Mouse (Mus musculus) lung, adult 2 months (tissue): Measurements from ENCODE around the gene Rnf220. TPM values are rescaled to one million over a fixed set of nuclear protein-coding genes. Genes with fewer than 3 reads are reported as not detected.

Experiments used
- DNase-seq: peaks from one replicate; pipeline ENCODE4 v3.0.0; 2022
- H3K4me1 ChIP-seq: fragments of 200-500 bp; 2 replicates; pipeline ENCODE4 v1.6.1; 2011; ENCODE audit warnings: low read length; ENCODE audit not compliant: control insufficient read depth, insufficient read depth
- H3K4me3 ChIP-seq: fragments of 200-500 bp; replicated peaks from 2 replicates; pipeline ENCODE3; 2011; ENCODE audit warnings: low read depth, mild to moderate bottlenecking, control low read depth, low read length; ENCODE audit errors: extremely low read depth
- CTCF ChIP-seq: fragments of 200-500 bp; IDR thresholded peaks from 2 replicates; pipeline ENCODE4 v1.5.1; 2011; ENCODE audit warnings: mild to moderate bottlenecking, low read length, control low read depth; ENCODE audit not compliant: insufficient read depth
- POLR2A ChIP-seq: fragments of 200-500 bp; IDR thresholded peaks from 2 replicates; pipeline ENCODE4 v1.6.1; 2011; ENCODE audit warnings: low read depth, mild to moderate bottlenecking, control low read depth, low read length, borderline replicate concordance; ENCODE audit errors: extremely low read depth
- WGBS: fragments of 180-500 bp; shearing (Covaris S2); methylation state at CpG from one replicate; pipeline ENCODE4 v1.1.7; 2018; 5-methylcytosine and 5-hydroxymethylcytosine counted together
- polyA plus RNA-seq: library from polyadenylated mRNA; depleted of rRNA; stranded (reverse); fragments of >200 nt; gene quantifications from 2 replicates; pipeline ENCODE4 v1.2.3, GENCODE M21; 2012

The Rnf220 gene
- polyA plus RNA-seq, 1 experiment, result 108 TPM

- no peak overlapping the region for H3K4me3 ChIP-seq
- no peaks in the 10 kb centered on the region for H3K4me1 ChIP-seq
- DNase-seq, result no peak
- 61% methylated on average over 9 of the region's 9 CpGs for WGBS
- TF ChIP-seq POLR2A (no peak), CTCF (no peak)
These were observed 30.5 kb upstream of the Rnf220 start for GRCm38 (mm10) chr4:117527116-117527899.

DNA sequence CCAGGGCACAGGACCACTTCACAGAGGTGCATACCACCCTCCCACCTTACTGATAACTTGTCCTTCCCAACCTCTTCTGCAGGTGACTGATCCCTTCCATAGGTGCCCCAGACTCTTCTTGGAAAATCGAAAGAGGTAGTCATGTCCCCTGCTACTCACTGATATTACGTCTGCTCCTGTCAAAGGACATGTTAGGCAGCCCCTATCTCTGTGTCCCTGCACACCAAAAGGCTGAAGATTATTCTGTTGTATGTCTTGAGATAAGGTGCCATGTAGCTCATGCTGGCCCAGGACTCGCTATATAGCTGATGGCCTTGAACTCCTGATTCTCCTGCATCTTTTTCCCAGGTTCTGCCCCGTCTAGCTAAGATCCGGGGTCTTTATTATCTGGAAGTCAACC lies 29.1 kb upstream of the Rnf220 start:
- 85% methylated on average over 5 of the region's 5 CpGs for WGBS
- no peaks in the 10 kb centered on the region for H3K4me1 ChIP-seq
- TF ChIP-seq CTCF (no peak), POLR2A (no peak)
- H3K4me3 ChIP-seq, result no peak overlapping the region
- DNase-seq, result no peak

GRCm38 (mm10) chr4:117521350-117521749 lies 24.5 kb upstream of the Rnf220 start:
- TF ChIP-seq POLR2A, result no peak
- no peak for TF ChIP-seq CTCF
- DNase-seq, result no peak
- Histone ChIP-seq H3K4me3 (no peak overlapping the region), H3K4me1 (no peaks in the 10 kb centered on the region)
- WGBS, result 64% methylated on average over 2 of the region's 2 CpGs

DNA sequence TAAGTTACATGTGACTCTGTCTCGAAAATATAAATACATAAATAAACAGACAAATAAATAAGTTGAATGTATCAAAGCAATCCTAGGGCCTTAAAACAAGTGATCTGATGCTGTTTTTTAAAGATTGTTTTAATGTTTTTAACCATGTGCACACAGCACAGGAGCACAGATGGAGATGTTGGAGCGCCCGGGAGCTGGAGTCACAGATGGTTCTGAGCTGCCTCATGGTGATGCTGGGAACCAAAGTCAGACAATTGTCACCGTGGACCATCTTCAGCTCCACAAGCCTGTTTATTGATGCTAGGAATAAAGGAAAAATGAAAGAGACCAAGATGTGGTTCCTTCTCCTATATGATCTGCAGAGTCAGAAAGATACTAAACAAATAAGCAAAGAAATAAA lies 21.4 kb upstream of the Rnf220 start:
- no peak for DNase-seq
- Histone ChIP-seq H3K4me3 (no peak overlapping the region), H3K4me1 (no peaks in the 10 kb centered on the region)
- TF ChIP-seq CTCF (no peak), POLR2A (no peak)
- 89% methylated on average over 4 of the region's 4 CpGs for WGBS

- TF ChIP-seq POLR2A (no peak), CTCF (no peak)
- peaks cover 13% of the 10 kb centered on the region for H3K4me1 ChIP-seq
- 90% methylated on average over 8 of the region's 8 CpGs for WGBS
- DNase-seq, result no peak
- no peak overlapping the region for H3K4me3 ChIP-seq
These were observed 2.2 kb upstream of the Rnf220 start for GRCm38 (mm10) chr4:117499043-117499442.

DNA sequence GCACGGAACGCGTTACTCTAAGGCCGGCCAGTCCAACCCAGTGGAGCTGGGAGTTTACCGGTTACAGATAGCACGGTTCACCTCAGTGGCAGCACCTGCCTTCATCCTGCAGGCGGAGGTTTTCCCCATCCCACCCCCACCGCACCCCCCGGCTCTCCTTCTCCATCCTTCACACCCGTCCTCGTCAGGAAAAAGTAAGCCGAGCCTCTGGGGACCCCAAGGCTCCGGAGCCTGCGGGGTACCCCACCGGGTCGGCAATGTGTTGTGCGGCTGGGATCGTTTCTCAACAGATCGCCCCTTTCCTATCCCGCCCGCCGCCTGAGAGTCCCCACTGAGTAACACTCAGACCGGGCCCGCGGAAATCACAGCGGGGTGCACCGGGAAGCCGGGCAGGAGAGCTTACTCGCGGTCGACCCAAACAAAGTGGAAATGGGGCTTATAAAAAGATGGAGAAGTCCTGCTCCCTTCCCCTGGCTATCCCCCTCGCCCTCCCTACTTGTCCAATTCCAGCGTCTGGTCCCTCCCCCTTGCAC lies 917 bp downstream of the Rnf220 start:
- Histone ChIP-seq H3K4me3 (no peak overlapping the region), H3K4me1 (peaks cover 17% of the 10 kb centered on the region)
- 1% methylated on average over 33 of the region's 33 CpGs for WGBS
- DNase-seq, result no peak
- TF ChIP-seq CTCF, result no peak
- TF ChIP-seq POLR2A, result no peak

GRCm38 (mm10) chr4:117494911-117495501 lies 1.8 kb downstream of the Rnf220 start:
- Histone ChIP-seq H3K4me3 (peak overlapping the region; percentile 36), H3K4me1 (peaks cover 17% of the 10 kb centered on the region)
- TF ChIP-seq CTCF (no peak), POLR2A (no peak)
- DNase-seq, result peak; percentile 39
- WGBS, result 1% methylated on average over 47 of the region's 47 CpGs

DNA sequence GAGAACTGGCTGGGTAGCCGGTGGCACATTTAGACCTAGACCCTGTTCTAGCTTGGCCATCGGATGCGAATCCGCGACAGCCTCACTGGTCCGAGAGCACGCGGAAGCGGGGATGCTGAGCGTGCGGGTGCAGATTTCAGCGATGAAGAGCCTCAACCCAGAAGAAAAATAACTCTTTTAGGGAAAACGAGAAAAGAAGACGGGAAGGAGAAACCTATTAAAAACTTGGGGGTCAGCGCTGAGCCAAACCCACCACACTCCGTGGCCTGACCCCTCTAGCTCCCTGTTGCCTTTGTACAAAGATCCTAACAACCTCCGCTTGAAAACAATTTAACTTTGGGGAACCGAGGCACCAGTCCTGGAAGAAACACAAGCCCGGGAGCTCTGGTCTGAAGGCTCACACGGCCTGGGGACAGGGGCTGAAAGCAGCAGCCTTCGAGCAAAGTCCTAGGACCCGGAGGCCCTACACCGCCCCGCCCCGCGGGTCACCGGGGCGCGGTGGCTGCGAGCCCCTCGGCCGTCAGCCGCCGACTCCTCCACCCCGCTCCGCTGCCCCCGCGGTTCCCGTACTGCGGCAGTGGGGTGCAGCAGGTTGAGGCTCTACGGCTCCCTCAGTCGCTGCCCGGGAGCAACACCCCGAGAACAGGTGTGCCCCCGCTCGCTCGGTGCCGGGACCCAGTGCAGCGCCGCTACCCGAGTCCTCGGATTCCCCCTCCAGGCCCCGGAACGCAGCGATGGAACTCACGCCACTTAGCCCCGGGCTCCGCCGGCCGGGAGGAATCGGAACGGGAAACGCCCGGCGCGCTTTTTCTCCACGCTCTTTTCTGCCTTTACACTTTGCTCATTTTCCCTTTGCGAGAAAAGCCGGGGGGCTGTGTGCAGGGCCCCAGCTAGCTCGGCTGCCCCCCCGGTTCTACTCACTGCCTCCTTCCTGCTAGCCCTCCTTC lies 2.7 kb downstream of the Rnf220 start:
- TF ChIP-seq POLR2A (no peak), CTCF (no peak)
- Histone ChIP-seq H3K4me1 (peaks cover 17% of the 10 kb centered on the region), H3K4me3 (peak overlapping the region; percentile 24)
- WGBS, result 2% methylated on average over 71 of the region's 71 CpGs
- peak; percentile 32 for DNase-seq

DNA sequence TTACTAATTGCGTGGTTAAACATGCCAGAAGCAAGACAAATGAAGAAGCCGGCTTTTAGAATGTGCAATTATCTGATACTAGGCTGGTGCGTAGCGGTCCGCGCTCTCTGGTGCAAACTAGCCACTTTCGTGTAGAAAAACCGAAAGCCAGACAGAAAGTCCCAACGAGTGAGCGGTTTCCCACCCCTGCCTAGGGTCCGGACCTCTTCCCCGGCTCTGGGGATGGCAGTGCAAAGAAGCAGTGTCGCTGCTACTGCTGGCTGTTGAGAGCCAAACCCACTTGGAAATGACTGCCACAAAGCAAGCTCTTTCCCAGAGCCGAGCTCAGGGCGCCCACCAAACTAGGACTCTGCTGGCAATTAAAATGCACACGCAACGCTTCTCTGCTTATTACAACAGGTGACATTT lies 3.7 kb downstream of the Rnf220 start:
- TF ChIP-seq CTCF (no peak), POLR2A (no peak)
- DNase-seq, result peak; percentile 27
- H3K4me1 ChIP-seq, result peaks cover 17% of the 10 kb centered on the region
- H3K4me3 ChIP-seq, result no peak overlapping the region
- 11% methylated on average over 17 of the region's 17 CpGs for WGBS
